Mouse (Mus musculus) brain, embryonic 18.5 days (tissue): ENCODE data around the gene Gm20388.

Experiments used
- DNase-seq: peaks from one replicate; pipeline ENCODE4 v3.0.0-alpha.2; 2012; ENCODE audit warnings: low read depth, low spot score

Gene Gm20388

DNA sequence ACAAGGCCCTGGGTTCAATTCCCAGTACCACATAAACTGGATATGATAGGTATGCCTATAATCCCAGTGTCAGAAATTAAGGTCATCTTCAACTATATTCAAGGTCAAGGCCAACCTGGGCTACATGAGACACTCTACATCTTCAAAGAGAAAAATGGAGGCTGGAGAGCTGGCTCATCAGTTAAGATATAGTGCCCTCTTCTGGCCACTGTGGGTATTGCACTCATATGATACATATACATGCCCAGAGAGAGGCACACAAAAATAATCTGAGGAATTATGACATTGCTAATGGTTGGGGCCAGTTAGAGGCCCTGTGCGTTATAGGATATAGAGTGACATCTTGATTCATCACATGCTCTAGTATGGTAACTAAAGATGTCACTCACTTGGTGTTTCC lies 523.1 kb downstream of the Gm20388 start:
- no peak for DNase-seq

- DNase-seq: no peak
Measured at GRCm38 (mm10) chr8:120435781-120436180, 525.1 kb downstream of the Gm20388 start.

GRCm38 (mm10) chr8:120436491-120437030 lies 525.9 kb downstream of the Gm20388 start:
- no peak for DNase-seq

DNA sequence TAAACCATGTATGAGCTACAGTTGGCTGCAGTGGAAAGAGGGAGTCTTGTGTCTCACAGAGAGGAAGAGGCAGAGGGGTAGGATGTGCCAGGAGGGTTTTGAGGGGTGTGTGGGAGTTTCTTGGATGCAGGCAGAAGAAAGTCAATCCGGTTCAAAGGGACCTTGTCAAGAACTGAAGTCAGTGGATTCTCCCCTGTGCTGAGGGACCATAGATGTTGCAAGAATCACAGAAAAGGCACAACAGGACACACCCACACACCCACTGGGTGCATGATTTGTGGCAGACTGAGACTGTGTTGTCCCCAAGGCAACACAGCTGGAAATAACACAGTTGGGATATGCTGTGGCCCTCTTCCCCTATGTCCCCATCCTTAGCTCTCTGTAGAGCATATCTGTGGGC lies 526.6 kb downstream of the Gm20388 start:
- DNase-seq: no peak

DNA sequence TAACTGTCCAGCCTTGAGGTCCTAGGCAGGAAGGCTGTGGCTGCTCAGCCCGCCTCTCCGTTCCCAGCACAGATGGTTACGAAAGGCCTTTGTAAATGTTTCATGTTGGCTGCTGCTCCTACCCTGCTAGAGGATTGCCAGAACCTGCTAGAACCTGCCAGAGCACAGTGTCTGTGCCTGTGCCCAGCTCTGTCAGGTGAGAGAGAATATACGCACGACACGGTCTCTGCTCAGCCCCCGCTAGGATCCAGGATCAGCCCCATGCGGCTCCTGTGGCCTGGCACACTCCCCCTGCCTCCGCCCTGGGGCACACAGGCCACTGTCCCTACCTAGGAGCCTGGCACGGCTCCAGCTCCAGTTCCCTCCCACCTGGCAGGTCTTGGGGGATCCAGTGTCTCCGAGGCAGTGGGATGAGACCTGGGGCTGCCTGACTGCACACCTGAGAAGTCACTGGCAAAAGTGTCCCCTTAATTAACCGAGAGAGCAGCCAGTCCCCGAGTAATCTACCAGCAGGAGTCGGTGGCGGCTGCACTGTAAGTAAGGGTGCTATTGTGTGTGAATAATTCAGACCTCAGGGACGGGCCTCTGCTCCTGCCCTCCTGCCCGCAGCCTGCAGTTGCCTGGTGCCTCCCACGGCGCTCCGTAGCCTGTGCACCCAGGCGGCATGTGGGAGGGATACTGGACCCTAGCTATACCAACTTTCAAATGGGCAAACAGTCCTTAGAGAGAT lies 527.2 kb downstream of the Gm20388 start:
- no peak for DNase-seq

- DNase-seq: no peak
Measured at GRCm38 (mm10) chr8:120439309-120439708, 528.7 kb downstream of the Gm20388 start.

DNA sequence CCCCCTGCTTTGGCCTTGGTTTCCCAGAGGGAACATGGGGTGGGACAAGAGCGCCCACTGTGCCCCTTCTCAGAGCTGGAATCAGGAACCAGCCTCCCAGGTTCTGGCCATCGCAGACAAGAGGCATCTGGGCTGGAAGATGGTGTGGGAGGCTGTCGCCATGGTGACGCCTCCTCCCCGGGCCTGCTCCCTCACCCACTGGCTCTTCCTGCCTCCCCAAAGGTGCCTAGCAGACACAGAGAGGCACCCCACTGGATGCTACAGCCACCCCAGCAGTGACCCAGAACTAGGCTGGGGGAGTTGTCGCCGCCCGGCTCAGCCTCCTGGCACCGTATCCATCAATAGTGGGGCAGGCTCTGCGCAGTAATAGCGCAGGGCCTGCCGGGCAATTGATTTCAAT lies 530.1 kb downstream of the Gm20388 start:
- no peak for DNase-seq

DNA sequence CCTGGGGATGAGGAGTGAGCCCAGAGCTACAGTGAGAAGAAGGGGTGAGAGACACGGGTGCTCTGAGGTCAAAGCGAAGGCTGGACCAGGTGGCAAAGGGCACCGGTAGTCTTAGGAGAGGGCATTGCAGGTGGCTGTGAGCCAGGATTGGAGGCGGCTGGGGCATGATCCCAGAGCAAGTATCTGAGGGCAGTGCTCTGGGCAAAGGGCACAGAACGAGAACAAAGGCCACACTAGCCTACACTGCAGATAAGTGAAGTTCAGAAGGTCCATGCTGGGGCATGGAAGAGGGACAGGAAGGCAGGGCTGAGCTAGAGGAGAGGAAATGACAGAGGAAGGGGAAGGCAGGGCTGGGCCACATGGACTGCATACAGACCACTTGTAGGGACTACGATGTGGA lies 531.0 kb downstream of the Gm20388 start:
- no peak for DNase-seq

DNA sequence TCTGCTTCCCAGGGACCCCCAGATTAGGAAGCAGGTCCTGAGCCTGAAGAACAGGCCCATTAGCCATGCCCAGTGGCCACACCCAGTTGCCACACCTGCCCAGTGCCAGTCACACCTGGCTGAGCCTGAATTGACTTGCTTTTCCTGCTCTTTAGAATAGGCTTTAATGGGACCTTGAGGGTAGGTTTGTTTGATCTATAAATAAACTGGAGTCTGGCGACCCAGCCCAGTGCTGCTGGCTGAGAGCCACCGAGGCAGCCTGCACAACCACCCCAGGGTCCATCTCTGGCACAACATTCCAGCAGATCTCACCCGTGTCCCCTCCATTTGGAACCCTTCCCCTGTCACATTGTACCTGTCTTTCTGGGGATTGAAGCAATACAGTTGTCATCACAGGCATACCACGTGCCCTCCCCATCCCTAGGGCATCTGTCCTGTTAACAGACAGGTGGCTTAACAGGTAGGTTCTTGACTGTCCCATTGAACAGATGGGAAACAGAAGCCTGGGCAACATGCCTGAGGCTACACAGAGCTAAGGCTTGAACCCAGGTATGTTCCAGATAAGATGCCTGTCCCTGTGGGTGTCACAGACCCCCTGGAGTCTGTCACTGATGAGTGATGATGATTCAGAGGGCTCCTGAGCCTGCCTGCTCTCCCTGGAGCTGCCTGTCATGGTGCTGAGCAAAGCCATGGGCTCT lies 531.8 kb downstream of the Gm20388 start:
- DNase-seq: no peak

DNA sequence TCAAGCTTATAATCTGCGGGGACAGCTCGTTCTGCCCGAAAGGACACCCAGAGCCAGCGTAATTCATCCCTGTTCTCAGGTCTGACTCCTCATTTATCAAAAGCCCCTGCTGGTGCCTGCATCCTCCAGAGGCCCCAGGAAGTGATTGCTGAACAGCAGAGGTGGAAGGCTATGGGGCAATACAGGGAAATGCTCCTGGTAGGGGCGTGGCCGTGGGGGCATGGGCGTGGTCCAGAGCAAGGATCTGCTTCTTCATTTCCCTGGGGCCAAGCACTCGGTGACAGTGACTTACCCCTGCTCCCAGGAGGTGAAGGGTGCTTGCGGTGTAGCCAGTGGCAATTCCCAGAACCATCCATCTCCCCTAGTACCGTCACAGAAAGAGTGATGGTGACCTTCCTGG lies 534.6 kb downstream of the Gm20388 start:
- DNase-seq: no peak

- no peak for DNase-seq
Measured at GRCm38 (mm10) chr8:120448131-120448530, 537.5 kb downstream of the Gm20388 start.

DNA sequence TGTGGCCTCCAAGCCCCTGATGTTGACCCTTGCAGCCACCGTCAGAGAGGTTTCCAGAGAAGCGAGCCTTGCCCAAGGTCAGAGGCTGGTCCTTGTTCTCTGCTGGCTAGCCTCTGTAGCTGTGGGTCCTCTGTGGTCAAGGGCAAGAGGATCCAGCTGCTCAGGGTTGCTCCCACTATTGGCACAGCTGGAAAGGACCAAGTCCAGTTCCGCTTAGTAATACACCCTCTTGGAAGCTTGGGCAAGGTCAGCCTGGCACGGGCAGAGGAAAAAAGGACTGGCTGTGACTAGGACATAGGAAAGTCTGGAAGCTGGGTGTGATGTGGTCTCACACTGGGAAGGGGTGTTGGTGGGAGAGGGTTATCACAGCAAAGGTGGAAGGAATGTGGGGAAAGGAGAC lies 538.5 kb downstream of the Gm20388 start:
- DNase-seq: no peak

DNA sequence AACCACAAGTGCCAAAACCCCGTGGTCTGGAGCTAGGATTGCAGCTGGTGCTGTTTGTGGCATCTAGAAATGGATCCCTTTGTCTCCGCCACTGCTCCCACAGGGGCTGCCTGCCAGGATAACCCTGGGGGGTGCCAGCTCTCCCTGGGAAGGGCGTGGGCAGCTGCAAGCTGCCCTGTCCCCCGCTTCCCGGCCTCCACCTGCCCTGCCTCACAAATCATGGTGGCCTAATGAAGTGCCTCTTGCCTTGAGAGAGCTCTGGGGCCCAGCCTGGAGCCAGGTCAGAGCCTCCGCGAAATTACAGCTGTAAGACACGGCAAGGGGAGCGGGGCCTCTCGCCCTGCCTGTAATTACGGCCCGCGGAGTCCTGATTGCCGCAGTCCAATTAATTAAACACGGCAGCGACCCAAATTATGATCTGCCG lies 539.0 kb downstream of the Gm20388 start:
- DNase-seq: peak; percentile 36

DNA sequence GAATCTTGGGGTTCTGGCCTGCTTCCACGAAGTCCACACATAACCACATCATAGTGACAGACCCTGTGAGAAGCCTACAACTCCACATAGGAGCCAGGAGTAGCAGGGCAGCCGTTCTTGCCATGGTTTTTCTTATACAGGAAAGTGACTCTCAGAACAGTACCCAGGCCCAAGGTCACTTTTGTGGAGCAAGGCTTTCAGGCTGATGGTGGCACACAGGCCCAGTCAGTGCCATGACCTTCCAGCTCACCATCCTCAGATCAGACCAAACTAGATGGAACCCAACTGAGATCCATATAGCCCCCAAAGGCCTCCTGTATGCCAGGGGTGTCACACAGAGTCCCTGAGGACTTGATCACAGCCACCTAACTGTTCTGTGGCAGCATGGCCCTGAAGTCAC lies 541.5 kb downstream of the Gm20388 start:
- no peak for DNase-seq

DNA sequence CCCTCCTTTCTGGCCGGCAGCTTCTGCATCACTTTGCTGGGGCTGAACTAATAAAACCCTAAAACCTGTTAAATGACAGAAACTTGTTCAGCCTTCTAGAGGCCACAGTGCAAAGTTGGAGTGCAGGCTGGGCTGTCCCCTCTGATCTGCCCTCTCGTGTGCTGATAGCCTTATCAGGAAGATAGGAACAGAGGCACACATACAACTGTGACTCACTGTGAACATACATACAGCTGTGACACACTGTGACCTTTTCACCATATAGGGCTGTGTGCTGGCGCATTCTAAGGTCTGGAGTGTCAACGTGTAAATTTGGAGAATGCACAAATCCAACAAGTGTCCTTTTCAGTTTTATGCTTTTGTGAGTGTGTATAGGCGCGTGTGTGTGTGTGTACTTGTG lies 543.8 kb downstream of the Gm20388 start:
- no peak for DNase-seq

GRCm38 (mm10) chr8:120460375-120460774 lies 549.7 kb downstream of the Gm20388 start:
- no peak for DNase-seq

DNA sequence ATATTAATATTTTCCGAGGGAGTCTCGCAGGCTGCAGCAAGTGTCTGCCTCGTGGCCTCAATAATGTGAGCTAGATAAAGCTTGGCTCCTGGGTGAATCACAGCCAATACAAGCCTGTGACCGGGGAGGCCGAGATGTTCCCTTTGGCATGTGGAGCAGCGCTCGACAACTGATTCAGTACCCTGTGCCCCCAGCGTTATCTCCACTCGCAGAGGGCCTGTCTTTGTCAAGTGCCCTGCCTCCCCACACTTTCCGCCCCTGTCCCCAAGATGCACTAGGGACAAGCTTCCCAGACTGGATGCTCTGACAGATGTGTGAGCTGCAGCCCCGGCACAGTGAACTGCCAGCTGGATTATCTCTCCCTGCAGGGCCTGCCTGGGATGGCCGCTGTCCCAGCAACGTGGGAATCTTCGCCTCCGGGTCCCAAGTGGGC lies 551.5 kb downstream of the Gm20388 start:
- DNase-seq: no peak

DNA sequence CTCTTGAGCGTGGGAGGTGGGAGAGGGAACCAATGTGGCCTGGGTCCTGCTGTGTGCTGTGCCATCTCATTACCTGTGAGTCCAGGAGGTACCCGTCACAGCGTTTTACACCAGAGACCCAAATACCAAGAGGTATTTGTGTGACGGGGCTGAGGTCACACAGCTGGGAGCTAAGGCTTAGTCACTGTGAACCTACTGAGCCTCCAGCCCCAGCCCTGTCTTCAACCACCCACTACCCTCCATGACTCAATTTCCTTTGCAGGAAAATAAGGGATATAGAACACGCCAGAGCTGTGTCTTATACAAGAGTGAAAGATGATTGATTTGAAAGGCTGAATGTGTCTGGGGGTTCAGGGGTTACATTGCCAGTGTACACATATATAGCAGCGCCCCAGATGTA lies 552.0 kb downstream of the Gm20388 start:
- no peak for DNase-seq

- no peak for DNase-seq
Measured at GRCm38 (mm10) chr8:120463918-120464584, 553.4 kb downstream of the Gm20388 start.

DNA sequence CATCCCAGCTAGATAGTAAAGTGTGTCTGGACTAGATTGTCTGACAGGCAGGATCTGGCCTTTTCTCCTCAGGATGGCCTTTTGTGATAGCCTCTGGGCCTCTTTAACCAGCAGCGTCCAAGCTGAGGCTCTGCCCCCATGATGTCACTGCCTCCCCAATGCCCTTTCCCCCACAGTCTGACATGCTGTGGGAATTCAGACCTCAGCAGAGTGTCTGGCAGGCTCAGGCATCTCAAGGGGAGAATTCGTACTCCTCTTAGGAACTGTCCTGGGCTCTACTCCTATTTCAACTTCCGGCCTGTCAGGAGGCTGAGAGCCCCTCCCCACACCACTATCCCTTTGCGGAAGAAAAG lies 553.9 kb downstream of the Gm20388 start:
- DNase-seq: no peak

GRCm38 (mm10) chr8:120465710-120466109 lies 555.1 kb downstream of the Gm20388 start:
- DNase-seq: no peak

DNA sequence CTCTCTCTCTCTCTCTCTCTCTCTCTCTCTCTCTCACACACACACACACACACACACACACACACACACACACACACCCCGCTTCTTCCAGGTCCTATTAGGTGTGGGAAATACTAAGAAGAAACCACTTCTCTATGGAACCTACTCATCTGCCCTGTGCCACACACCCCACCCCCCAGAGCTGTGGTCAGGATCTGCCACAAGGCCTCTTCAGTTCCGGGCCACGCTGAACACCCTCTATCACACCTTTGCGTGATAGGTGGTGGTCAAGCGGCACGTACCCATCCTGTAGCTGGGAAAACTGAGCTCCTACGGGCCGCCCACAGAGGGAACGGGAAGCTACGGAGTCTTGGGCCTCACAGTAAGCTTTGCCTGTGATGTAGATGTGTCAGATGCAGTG lies 555.6 kb downstream of the Gm20388 start:
- DNase-seq: no peak

DNA sequence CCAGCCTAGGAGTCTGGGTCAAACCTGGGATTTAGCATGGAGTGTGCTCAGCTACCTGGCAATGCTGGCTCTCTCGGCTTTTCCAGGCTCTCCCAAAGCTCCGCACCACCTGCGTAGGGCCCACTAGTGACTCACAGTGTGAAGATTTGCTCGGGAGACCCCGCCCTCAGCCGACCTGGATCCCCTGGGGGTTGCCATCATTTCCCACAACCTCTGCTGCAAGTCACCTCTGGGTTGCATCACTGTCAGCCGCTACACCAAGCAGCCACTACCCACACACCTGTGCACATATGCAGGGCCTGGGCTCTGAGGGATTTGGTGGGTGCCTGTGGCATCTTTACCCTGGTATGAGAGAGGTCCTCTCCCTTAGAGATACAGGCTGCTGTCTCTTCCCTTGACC lies 557.0 kb downstream of the Gm20388 start:
- no peak for DNase-seq
